Mouse (Mus musculus): ENCODE data around the gene Plch2. TPM values are rescaled to one million over a fixed set of nuclear protein-coding genes. Genes with fewer than 3 reads are reported as not detected.
A peak's percentile ranks its signal among the peaks of the same experiment; 100 is the strongest.

Gene Plch2
- polyA plus RNA-seq, 1 experiment: 37.6 TPM

DNA sequence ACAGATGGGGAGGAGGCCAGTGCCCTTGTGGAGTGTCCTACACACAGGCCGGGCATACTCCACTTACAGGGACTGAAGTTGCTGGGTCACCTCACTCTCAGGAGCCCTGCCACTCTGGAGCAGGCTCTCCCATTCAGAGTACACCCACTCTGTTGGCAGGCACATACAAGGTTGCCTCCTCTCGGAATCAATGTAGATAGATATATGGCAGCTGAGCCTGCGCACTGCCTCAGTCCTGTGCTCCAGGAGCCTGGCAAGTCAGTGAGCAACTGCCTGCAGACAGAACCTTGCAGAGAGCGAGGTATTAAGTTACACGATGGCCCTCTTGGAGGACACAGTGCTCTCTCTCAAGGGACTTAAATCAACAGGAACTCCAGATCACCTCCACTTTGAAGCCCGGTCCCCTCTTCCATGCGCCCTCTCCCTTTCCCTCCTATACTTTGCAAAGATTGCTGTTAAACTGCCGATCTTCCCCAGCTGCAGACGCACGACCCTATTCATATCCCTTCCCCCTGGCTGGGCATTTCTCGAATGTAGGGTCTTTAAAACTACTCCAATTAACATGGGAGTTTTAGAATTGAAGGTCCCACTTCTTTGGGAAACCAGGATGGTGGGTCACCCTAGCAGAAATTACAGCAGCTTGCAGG lies 93.3 kb downstream of the Plch2 start:
- DNase-seq (ENCODE audit: low read depth): no peak
- no peak for TF ChIP-seq CTCF (IDR thresholded peaks at IDR 0.05; ENCODE audit: borderline replicate concordance, extremely low read depth, insufficient read depth, insufficient read length)
- TF ChIP-seq POLR2A (IDR thresholded peaks at IDR 0.05; ENCODE audit: borderline replicate concordance, extremely low read depth, insufficient read depth, insufficient read length, poor library complexity, severe bottlenecking): no peak

DNA sequence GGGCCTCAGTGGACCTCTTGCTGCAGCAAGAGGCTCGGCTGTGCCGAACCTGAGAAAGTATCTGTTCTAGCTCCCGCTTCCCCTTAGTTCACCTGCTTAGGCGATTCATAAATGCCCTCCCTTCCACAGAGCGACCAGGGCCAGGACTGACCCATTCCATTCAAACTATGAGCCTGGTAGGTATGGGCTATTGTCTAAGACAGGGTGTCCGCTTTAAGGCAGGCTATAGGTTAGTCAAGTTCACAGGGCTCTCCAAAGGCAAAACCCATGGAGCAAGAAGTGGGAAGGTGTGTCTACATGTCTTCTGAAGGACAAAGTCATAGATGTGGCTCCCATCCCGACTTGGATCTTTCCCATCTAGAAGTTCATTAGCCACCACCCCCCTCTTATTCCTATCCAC lies 93.9 kb downstream of the Plch2 start:
- TF ChIP-seq CTCF (IDR thresholded peaks at IDR 0.05; ENCODE audit: borderline replicate concordance, extremely low read depth, insufficient read depth, insufficient read length) (no peak), POLR2A (IDR thresholded peaks at IDR 0.05; ENCODE audit: borderline replicate concordance, extremely low read depth, insufficient read depth, insufficient read length, poor library complexity, severe bottlenecking) (no peak)
- DNase-seq (ENCODE audit: low read depth): no peak

DNA sequence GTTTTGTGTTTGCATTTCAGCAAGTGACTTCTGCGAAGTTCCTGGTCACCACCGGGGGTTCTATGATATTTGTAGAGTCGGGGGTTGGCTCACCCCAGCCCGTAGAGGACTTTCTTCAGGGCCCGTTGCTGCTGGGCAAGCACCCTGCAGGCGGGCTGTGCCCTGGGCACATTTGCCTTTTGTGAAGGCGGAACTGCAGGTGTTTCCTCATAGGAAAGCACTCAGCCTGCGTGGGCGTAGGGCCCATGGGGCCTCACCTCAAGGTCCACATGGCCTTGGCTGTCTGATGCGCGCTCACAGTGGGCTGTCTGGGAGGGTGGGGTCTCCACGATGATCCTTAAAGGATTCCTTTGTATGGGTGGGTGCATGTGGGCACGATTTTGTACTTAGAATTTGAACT lies 94.7 kb downstream of the Plch2 start:
- TF ChIP-seq CTCF (IDR thresholded peaks at IDR 0.05; ENCODE audit: borderline replicate concordance, extremely low read depth, insufficient read depth, insufficient read length): no peak
- no peak for TF ChIP-seq POLR2A (IDR thresholded peaks at IDR 0.05; ENCODE audit: borderline replicate concordance, extremely low read depth, insufficient read depth, insufficient read length, poor library complexity, severe bottlenecking)
- DNase-seq (ENCODE audit: low read depth): no peak

DNA sequence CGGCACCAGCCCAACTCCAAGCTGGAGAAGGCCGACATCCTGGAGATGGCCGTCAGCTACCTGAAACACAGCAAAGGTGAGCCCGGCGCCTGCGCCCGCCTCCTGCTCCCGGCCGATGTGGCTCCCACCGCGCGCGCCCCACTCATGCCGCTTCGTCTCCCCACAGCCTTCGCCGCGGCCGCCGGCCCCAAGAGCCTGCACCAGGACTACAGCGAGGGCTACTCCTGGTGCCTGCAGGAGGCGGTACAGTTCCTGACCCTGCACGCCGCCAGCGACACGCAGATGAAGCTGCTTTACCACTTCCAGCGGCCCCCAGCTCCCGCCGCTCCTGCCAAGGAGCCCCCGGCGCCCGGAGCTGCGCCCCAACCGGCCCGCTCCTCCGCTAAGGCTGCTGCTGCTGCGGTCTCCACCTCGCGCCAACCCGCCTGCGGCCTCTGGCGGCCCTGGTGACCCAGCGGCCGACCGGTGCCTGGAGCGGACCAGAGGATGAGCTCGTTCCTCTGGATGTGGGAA lies 95.3 kb downstream of the Plch2 start:
- peak; percentile 58 for DNase-seq (ENCODE audit: low read depth)
- TF ChIP-seq POLR2A (IDR thresholded peaks at IDR 0.05; ENCODE audit: borderline replicate concordance, extremely low read depth, insufficient read depth, insufficient read length, poor library complexity, severe bottlenecking) (no peak), CTCF (IDR thresholded peaks at IDR 0.05; ENCODE audit: borderline replicate concordance, extremely low read depth, insufficient read depth, insufficient read length) (no peak)

DNA sequence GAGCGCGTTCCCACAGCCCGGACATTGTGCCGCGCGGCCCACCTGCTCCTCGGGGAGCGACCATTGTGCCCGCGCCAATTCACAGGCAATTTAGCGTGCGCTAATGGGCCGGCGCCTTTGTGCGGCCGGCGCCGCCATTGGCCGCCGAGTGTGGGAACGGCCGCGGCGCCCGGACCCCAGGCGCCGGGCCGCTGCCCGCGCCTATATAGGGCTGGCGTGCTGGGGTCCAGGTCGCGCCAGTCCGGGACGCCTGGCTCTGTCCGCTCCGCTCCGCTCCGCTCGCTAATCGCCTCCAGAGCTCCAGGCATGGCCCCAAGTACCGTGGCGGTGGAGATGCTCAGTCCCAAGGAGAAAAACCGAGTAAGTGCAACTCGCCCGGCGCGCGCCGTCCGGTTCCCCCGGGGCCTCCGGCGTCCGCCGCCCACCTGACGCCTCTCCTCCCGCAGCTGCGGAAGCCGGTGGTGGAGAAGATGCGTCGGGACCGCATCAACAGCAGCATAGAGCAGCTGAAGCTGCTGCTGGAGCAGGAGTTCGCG lies 95.8 kb downstream of the Plch2 start, which contains the start of gene Hes5:
Gene Hes5, plus strand, starts transcription at position 234 of the 536 bp plus-strand sequence.
- DNase-seq (ENCODE audit: low read depth): no peak
- TF ChIP-seq CTCF (IDR thresholded peaks at IDR 0.05; ENCODE audit: borderline replicate concordance, extremely low read depth, insufficient read depth, insufficient read length) (no peak), POLR2A (IDR thresholded peaks at IDR 0.05; ENCODE audit: borderline replicate concordance, extremely low read depth, insufficient read depth, insufficient read length, poor library complexity, severe bottlenecking) (peak; percentile 97; the same call in 1 of the 2 replicates)

DNA sequence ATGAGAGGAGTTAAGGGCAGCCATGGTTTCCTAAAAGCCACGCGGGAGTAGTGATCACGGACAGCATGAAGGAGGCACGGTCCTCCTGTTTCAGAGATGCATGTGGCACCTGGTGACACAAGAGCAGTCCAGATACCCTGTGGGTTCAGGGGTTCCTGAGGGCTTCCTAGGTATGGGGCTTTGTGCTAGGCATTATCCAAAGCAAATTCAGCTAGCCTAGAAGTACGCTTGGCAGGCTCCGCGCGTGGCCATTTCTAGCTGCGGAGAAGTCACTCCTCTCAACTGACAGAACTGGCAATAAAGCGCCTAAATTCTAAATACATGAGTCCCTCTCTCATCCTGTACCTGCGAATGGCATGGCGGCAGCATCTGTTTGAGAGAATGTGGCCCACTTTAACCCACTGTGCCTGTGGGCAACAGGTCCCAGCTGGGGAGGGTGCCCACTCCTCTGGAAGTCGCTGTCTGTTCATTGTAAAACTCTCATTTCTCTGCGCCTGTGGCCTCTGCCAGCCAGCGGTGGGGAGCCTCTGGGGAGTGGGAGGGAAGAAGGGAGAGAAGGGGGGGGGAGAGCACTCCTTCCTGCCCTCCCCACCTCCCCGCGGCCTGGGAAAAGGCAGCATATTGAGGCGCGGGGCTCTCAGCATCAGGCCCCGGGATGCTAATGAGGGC lies 96.4 kb downstream of the Plch2 start:
- TF ChIP-seq CTCF (IDR thresholded peaks at IDR 0.05; ENCODE audit: borderline replicate concordance, extremely low read depth, insufficient read depth, insufficient read length) (no peak), POLR2A (IDR thresholded peaks at IDR 0.05; ENCODE audit: borderline replicate concordance, extremely low read depth, insufficient read depth, insufficient read length, poor library complexity, severe bottlenecking) (no peak)
- peak; percentile 97 for DNase-seq (ENCODE audit: low read depth)

DNA sequence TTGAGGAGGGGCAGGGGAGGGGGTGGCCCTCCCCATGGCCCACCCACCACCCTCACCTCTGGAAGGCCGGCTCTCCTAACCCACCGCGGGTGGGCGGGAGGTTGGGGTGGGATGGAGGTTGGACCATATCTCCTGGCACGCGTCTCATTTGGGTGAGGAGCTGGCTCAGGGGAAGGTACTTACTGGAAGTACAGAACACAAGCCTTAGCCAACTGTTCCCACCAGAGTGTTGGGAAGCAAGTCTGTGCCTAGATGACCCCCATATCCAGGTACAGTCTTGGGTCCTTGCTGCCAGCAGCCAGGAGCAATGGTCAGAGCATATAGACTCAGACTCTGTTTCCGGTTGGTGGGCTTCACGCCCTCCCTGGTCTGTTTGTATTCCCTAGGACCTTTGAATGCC lies 98.0 kb downstream of the Plch2 start:
- TF ChIP-seq POLR2A (IDR thresholded peaks at IDR 0.05; ENCODE audit: borderline replicate concordance, extremely low read depth, insufficient read depth, insufficient read length, poor library complexity, severe bottlenecking): no peak
- no peak for TF ChIP-seq CTCF (IDR thresholded peaks at IDR 0.05; ENCODE audit: borderline replicate concordance, extremely low read depth, insufficient read depth, insufficient read length)
- DNase-seq (ENCODE audit: low read depth): no peak

DNA sequence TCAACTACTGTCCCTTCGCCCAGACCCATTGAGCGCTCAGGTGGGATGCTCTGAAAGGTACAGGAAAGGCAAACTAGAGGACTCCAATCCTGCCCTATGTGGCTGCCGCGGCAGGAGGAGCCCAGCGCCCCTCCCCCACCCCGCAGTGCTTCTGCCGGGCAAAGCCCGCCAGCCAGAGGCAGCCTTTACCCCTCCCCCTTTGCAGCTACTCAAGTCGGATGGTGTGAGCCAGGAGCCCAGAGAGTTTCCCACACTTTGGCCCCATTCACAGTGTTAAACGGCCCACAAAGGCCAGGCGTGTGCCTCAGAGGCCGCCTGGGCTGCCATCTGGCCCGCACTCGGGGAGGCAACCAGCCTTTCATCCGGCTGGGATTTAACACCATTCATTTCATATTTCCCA lies 98.4 kb downstream of the Plch2 start:
- DNase-seq (ENCODE audit: low read depth): peak; percentile 98
- no peak for TF ChIP-seq CTCF (IDR thresholded peaks at IDR 0.05; ENCODE audit: borderline replicate concordance, extremely low read depth, insufficient read depth, insufficient read length)
- TF ChIP-seq POLR2A (IDR thresholded peaks at IDR 0.05; ENCODE audit: borderline replicate concordance, extremely low read depth, insufficient read depth, insufficient read length, poor library complexity, severe bottlenecking): no peak

DNA sequence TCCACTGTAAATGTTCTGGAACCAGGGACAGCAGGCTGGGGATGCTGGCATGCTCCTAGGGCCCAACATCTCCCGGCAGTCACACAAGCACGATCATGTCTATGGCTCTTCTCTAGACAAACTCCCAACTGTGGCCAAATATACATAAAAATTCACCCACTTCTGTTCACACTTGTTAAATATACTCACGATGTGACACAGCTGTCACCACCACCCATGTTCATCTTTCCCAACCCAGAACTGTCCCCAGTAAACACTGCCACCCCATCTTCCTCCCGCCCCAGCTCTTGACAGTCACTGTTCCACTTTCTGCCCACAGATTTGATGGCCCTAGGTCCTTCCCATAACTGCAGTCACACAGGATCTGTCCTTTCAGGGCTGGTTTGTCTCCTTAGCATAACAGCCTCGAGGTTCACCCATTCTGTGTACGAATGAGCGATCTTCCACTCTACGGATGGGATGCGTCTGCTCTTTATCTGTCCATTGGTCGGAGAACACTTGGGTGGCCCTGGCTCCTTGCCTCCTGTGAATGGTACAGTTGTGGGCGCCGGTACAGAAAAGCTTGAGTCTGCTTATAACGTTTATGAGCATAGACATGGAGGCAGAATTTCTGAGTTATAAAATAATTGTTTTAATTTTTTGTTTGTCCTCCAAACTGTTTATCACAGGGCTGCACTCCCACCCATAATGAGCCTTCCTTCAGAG lies 99.1 kb downstream of the Plch2 start:
- DNase-seq (ENCODE audit: low read depth): no peak

DNA sequence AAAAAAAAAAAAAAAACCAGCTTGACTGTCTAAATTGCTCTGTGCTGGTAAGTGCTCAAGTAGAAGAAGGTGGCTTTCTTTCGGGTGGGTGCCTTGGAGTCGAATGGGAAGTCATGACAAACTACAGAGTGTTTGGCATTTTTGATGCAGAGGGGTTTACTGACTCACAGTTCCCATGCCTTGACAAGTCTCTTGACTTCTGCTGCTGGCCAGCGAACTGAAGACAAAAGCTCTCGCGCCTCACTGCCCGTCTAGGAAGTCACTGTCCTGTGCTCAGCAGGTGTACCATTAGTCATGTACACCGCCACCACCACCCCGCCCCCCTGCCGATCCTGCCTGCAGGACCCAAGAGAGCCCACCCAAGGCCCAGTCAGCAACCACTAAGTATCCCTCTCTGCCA lies 100.0 kb downstream of the Plch2 start:
- no peak for DNase-seq (ENCODE audit: low read depth)
- no peak for TF ChIP-seq POLR2A (IDR thresholded peaks at IDR 0.05; ENCODE audit: borderline replicate concordance, extremely low read depth, insufficient read depth, insufficient read length, poor library complexity, severe bottlenecking)
- no peak for TF ChIP-seq CTCF (IDR thresholded peaks at IDR 0.05; ENCODE audit: borderline replicate concordance, extremely low read depth, insufficient read depth, insufficient read length)

More for the DNA sequence above, 99.1 kb downstream of the Plch2 start:
- no peak for TF ChIP-seq CTCF (IDR thresholded peaks at IDR 0.05; ENCODE audit: borderline replicate concordance, extremely low read depth, insufficient read depth, insufficient read length)
- no peak for TF ChIP-seq POLR2A (IDR thresholded peaks at IDR 0.05; ENCODE audit: borderline replicate concordance, extremely low read depth, insufficient read depth, insufficient read length, poor library complexity, severe bottlenecking)

Data from brain, embryonic 14.5 days (tissue).